Mouse (Mus musculus) neutrophil, adult 65 days (primary cell): ENCODE results near the gene Ace3. TPM values are rescaled to one million over a fixed set of nuclear protein-coding genes. Genes with fewer than 3 reads are reported as not detected.

Experiments
- total RNA-seq: library from RNA; stranded (reverse); gene quantifications from 2 replicates; pipeline ENCODE4 v1.2.4, GENCODE M21; 2023

Gene Ace3
- not detected in 2 replicates for total RNA-seq

DNA sequence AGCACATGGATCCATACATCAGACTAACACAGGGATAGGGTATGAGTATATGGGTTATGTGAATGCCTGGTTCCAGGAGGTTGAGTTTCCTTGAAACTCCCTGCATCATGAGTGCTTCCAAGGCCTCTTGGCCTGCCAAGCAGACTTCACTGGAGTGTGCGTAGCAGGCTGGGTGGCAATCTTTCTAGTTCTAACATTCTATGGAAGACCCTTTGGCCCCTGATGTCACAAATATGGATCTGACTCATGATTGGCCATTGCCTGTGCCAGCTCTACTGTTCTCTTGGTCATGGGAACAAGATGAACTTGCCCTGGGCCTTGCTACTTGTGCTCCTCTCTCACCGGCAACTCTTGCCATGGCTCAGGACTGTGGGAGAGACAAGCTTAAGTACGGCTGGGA lies at the start of gene Ace3:
Gene Ace3 (plus strand): TSS at position 301 of the 400 bp plus-strand sequence.

GRCm38 (mm10) chr11:105952911-105953386 lies 41.5 kb upstream of the Ace3 start, which contains the start of gene Cyb561:
Gene Cyb561, minus strand, starts transcription at chr11:105953336.

GRCm38 (mm10) chr11:105967741-105968574 lies 26.5 kb upstream of the Ace3 start, which contains the start of gene Ace:
Gene Ace, plus strand, starts transcription at chr11:105967945.

DNA sequence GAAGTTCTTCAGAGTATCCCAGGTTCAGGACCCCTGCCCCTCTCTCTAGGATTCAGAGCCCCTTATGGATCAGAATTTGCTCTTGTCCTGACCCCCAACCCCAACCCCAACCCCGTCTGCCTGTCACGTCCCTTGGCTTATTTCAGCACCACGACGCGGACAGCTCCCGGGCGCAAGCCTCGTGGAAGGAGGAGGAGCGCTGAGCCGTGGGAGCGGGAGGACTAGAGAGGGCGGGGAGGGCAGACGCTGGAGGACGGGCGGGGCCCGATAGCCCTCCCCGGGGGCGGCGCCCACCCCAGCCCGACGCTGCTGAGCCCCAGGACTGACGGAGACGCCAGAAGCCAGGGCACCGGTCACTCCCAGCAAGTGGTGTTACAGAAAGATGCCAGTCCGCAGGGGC lies 13.3 kb downstream of the Ace3 start, which contains the start of gene Kcnh6:
Gene Kcnh6 (plus strand): TSS at position 304 of the 400 bp plus-strand sequence.

DNA sequence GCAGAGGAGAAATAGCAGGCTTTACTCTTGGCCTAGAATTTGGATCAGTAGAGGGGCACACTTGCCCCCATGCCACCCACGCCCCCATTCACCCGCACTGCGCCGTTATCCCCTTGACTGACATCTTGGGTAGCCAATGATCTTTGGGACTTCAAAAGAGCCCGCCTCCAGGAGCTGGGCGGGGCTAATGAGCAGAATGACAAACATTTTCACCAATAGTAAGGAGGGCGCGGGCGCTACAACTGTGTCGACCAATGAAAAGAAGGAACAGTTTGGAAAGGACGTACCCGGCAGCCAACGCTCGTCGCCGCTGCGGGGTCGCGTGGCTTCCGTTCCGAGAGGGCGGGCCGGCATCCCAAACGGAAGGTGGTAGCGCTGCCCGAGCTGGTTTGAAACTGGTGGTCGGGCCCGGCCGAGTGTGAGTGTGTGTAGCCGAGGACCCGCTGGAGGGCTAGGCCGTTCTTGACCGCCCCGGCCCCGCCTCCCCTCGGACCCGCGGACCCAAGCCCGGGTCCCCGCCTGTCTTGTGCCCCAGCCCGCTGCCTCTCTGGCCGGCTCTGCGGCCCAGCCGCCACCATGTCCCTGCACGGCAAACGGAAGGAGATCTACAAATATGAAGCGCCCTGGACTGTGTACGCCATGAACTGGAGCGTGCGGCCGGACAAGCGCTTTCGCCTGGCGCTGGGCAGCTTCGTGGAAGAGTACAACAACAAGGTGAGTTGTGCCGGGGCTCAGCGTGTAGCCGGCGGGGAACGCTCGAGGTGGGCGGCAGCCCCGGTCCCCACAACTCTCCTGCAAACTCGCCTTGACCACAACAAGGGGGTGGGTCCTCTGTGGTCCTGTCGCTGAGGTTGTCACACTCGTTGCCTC lies 42.3 kb downstream of the Ace3 start, which contains the start of gene Dcaf7:
Gene Dcaf7 (plus strand): TSS at position 325 of the 870 bp plus-strand sequence.

Other genes with a start within 250 kb of the Ace3 start
- 0.20 TPM in 1 of 2 replicates, not detected in the other for gene Cyb561, start 41.3 kb upstream of the Ace3 start, total RNA-seq
- gene Ace, start 26.7 kb upstream of the Ace3 start, total RNA-seq = 0.73 and 2.0 TPM in 2 replicates
- gene Kcnh6, start 13.4 kb downstream of the Ace3 start, total RNA-seq = not detected in 2 replicates
- 43.3 and 48.1 TPM in 2 replicates for gene Dcaf7, start 42.2 kb downstream of the Ace3 start, total RNA-seq
- 3.5 and 4.1 TPM in 2 replicates for gene Taco1, start 71.4 kb downstream of the Ace3 start, total RNA-seq
- gene Map3k3, start 89.9 kb downstream of the Ace3 start, total RNA-seq = 193 and 212 TPM in 2 replicates
- gene Gm10840, start 166.2 kb downstream of the Ace3 start, total RNA-seq = 2.3 and 4.2 TPM in 2 replicates
- gene Limd2, start 166.2 kb downstream of the Ace3 start, total RNA-seq = 392 and 416 TPM in 2 replicates
- gene Strada, start 207.5 kb downstream of the Ace3 start, total RNA-seq = 19.7 and 23.4 TPM in 2 replicates
- gene Ccdc47, start 221.7 kb downstream of the Ace3 start, total RNA-seq = 22.5 and 24.8 TPM in 2 replicates
- 35.1 and 40.9 TPM in 2 replicates for gene Ddx42, start 222.3 kb downstream of the Ace3 start, total RNA-seq